Mouse (Mus musculus) neural tube, embryonic 12.5 days (tissue): ENCODE measurements around the gene Dppa2. TPM values are rescaled to one million over a fixed set of nuclear protein-coding genes. Genes with fewer than 3 reads are reported as not detected.

Experiments used
- ATAC-seq: fragments of 200-750 bp; cut with Nextera tagmentation; 2 replicates; pipeline ENCODE4 v1.8.0; 2017; ENCODE audit warnings: low read depth, mild to moderate bottlenecking, moderate TSS enrichment, moderate library complexity; ENCODE audit not compliant: low FRiP score
- H3K27ac ChIP-seq: fragments of 300-500 bp; sonication (generic); 2 replicates; pipeline ENCODE4 v1.5.1; 2016
- H3K27me3 ChIP-seq: fragments of 300-500 bp; sonication (generic); replicated peaks from 2 replicates; pipeline ENCODE4 v1.6.1; 2016; ENCODE audit warnings: mild to moderate bottlenecking
- H3K36me3 ChIP-seq: fragments of 300-500 bp; sonication (generic); 2 replicates; pipeline ENCODE4 v1.6.1; 2016; ENCODE audit warnings: mild to moderate bottlenecking
- H3K4me1 ChIP-seq: fragments of 300-500 bp; sonication (generic); 2 replicates; pipeline ENCODE4 v1.6.1; 2016
- H3K4me2 ChIP-seq: fragments of 300-500 bp; sonication (generic); replicated peaks from 2 replicates; pipeline ENCODE4 v1.6.1; 2016; ENCODE audit warnings: mild to moderate bottlenecking
- H3K4me3 ChIP-seq: fragments of 300-500 bp; sonication (generic); 2 replicates; pipeline ENCODE4 v1.5.1; 2016
- H3K9ac ChIP-seq: fragments of 300-500 bp; sonication (generic); 2 replicates; pipeline ENCODE4 v1.6.1; 2016; ENCODE audit warnings: mild to moderate bottlenecking
- H3K9me3 ChIP-seq: fragments of 300-500 bp; sonication (generic); 2 replicates; pipeline ENCODE4 v1.6.1; 2016; ENCODE audit warnings: mild to moderate bottlenecking
- WGBS: fragments of 180-500 bp; shearing (Covaris S2); methylation state at CpG from one replicate; pipeline ENCODE4 v1.1.7; 2016; 5-methylcytosine and 5-hydroxymethylcytosine counted together
- polyA plus RNA-seq: library from polyadenylated mRNA; unstranded; fragments of >200 nt; fragmentation: Nextera tagmentation; extraction: Ambion mirVana; gene quantifications from 2 replicates; pipeline ENCODE4 v1.2.1, GENCODE M21; 2016

Gene Dppa2
- polyA plus RNA-seq, result not detected in 2 replicates

DNA sequence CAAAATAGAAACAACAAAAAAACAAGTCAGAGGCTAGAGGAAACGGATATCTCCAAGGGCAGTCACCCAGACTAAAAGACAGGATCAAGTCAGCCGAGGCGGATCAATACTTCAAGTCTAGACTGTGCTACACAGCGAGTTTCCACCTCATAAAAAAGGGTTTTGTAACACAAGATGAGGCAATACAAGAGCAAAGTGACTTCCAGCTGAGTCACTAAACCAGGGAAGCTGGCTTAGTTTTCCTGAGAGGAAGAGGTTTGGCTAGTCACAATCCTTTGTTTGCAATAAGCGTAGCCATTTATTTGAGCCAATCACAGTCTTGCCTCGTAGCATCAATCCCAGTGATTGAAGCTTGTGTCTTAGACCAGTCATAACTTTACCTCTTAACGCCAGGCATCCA, at the start of gene Dppa2:
Gene Dppa2, plus strand, starts transcription at position 400 of the 400 bp plus-strand sequence.
- Histone ChIP-seq H3K9ac (no peak within 1 kb of the TSS), H3K4me3 (no peak within 1 kb of the TSS), H3K27me3 (no peaks in the 10 kb centered on the region), H3K9me3 (no peaks in the 10 kb centered on the region), H3K4me2 (no peak within 1 kb of the TSS), H3K4me1 (no peaks in the 10 kb centered on the region), H3K27ac (no peak within 1 kb of the TSS), H3K36me3 (no peaks in the 10 kb centered on the region)
- 77% methylated on average over 7 of the region's 7 CpGs for WGBS
- ATAC-seq, result no peak

- WGBS, result 91% methylated on average over 5 of the region's 5 CpGs
- no peak for ATAC-seq
- H3K4me3 ChIP-seq, result no peak overlapping the region
These were observed 49.1 kb upstream of the Dppa2 start for GRCm38 (mm10) chr16:48254584-48254983.

GRCm38 (mm10) chr16:48259519-48259918, 44.2 kb upstream of the Dppa2 start:
- no peak for ATAC-seq
- WGBS, result 95% methylated on average over 4 of the region's 4 CpGs
- Histone ChIP-seq H3K4me3 (no peak overlapping the region), H3K9ac (no peak overlapping the region), H3K27ac (no peak overlapping the region), H3K36me3 (no peaks in the 10 kb centered on the region), H3K27me3 (no peaks in the 10 kb centered on the region), H3K4me2 (no peak overlapping the region), H3K4me1 (no peaks in the 10 kb centered on the region), H3K9me3 (no peaks in the 10 kb centered on the region)

More at GRCm38 (mm10) chr16:48254584-48254983, 49.1 kb upstream of the Dppa2 start:
- Histone ChIP-seq H3K4me1 (no peaks in the 10 kb centered on the region), H3K9me3 (no peaks in the 10 kb centered on the region), H3K27me3 (no peaks in the 10 kb centered on the region), H3K36me3 (no peaks in the 10 kb centered on the region), H3K4me2 (no peak overlapping the region), H3K9ac (no peak overlapping the region), H3K27ac (no peak overlapping the region)

DNA sequence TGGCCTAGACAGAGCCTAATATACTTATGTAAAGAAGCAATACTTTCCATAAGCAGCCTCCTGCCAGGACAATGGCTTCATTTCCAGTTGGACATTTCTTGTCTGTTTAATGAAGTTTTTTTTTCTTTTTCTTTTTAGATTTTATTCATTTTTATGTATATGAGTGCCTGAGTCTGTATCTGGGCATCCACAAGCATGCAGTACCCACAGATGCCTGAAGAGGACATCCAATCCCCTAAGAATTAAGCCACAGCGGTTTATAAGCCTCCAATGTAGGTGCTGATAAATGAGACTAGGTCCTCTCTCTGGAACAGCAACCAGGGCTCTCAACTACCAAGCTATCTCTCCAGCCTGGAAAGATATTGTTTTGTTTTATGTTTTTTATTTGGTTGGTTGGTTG, 40.8 kb upstream of the Dppa2 start:
- no peak overlapping the region for H3K4me3 ChIP-seq
- 88% methylated on average over 1 of the region's 1 CpGs for WGBS
- no peak for ATAC-seq
- H3K4me1 ChIP-seq, result no peaks in the 10 kb centered on the region
- no peaks in the 10 kb centered on the region for H3K27me3 ChIP-seq
- H3K9ac ChIP-seq, result no peak overlapping the region
- no peak overlapping the region for H3K4me2 ChIP-seq
- no peak overlapping the region for H3K27ac ChIP-seq
- no peaks in the 10 kb centered on the region for H3K9me3 ChIP-seq
- no peaks in the 10 kb centered on the region for H3K36me3 ChIP-seq

- Histone ChIP-seq H3K9ac (no peak overlapping the region), H3K27ac (no peak overlapping the region), H3K4me1 (no peaks in the 10 kb centered on the region), H3K27me3 (no peaks in the 10 kb centered on the region), H3K9me3 (no peaks in the 10 kb centered on the region), H3K4me3 (no peak overlapping the region), H3K4me2 (no peak overlapping the region), H3K36me3 (no peaks in the 10 kb centered on the region)
- no peak for ATAC-seq
- 83% methylated on average over 4 of the region's 4 CpGs for WGBS
These were observed 37.9 kb upstream of the Dppa2 start for GRCm38 (mm10) chr16:48265856-48266255.

DNA sequence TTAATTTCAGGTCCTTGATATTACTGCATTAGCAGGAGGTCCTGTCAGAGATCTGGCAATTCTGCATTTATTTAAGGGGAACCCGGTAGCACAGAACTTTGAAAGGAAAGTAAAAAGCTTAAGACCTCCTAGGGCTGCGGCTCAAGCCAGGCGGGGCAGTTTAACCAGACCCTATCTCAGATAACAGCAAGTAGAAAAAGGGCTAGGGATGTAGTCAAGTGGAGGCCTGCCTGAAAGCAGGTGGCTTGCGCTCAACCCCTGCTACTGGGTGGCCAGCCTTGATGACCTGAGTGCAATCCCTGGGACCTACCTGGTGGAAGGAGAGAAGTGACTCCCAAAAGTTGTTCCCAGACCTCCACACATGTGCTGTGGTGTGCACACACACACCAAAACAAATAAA, 26.8 kb upstream of the Dppa2 start:
- ATAC-seq, result no peak
- Histone ChIP-seq H3K9ac (no peak overlapping the region), H3K36me3 (no peaks in the 10 kb centered on the region), H3K4me2 (no peak overlapping the region), H3K27me3 (no peaks in the 10 kb centered on the region), H3K27ac (no peak overlapping the region), H3K4me1 (no peaks in the 10 kb centered on the region), H3K9me3 (no peaks in the 10 kb centered on the region), H3K4me3 (no peak overlapping the region)
- WGBS, result 85% methylated on average over 4 of the region's 4 CpGs

GRCm38 (mm10) chr16:48280883-48281282, 22.8 kb upstream of the Dppa2 start:
- Histone ChIP-seq H3K4me1 (no peaks in the 10 kb centered on the region), H3K36me3 (no peaks in the 10 kb centered on the region), H3K4me2 (no peak overlapping the region), H3K9ac (no peak overlapping the region), H3K9me3 (no peaks in the 10 kb centered on the region), H3K27me3 (no peaks in the 10 kb centered on the region), H3K4me3 (no peak overlapping the region), H3K27ac (no peak overlapping the region)
- WGBS, result 92% methylated on average over 4 of the region's 4 CpGs
- no peak for ATAC-seq

DNA sequence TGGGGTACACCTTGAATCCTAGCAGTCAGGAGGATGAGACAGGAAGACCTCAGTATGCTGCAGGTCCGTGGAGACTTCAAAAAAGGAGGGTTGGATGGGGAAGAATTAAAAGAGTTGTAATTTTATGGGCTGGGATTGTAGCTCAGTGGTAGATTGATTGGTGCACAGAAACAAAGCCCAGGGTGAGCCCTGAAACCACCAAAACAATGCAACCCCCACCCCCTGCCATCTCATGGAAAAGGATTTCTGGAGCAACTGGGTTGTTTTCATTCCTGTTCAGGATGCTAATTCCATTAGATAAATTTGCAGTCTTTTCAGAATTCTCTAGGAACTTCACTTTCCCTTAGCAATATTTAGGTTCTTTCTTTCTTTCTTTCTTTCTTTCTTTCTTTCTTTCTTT, 20.9 kb upstream of the Dppa2 start:
- Histone ChIP-seq H3K4me2 (no peak overlapping the region), H3K27ac (no peak overlapping the region), H3K9ac (no peak overlapping the region), H3K4me3 (no peak overlapping the region), H3K9me3 (no peaks in the 10 kb centered on the region), H3K4me1 (no peaks in the 10 kb centered on the region), H3K27me3 (no peaks in the 10 kb centered on the region), H3K36me3 (no peaks in the 10 kb centered on the region)
- ATAC-seq, result no peak
- WGBS, result 70% methylated on average over 1 of the region's 1 CpGs

GRCm38 (mm10) chr16:48283517-48283916, 20.2 kb upstream of the Dppa2 start, which contains the start of gene Dppa4:
Dppa4 (plus strand) TSS chr16:48283733.
- Histone ChIP-seq H3K4me3 (no peak within 1 kb of the TSS), H3K4me1 (no peaks in the 10 kb centered on the region), H3K27ac (no peak within 1 kb of the TSS), H3K9ac (no peak within 1 kb of the TSS), H3K4me2 (no peak within 1 kb of the TSS), H3K9me3 (no peaks in the 10 kb centered on the region), H3K27me3 (no peaks in the 10 kb centered on the region), H3K36me3 (no peaks in the 10 kb centered on the region)
- 84% methylated on average over 4 of the region's 4 CpGs for WGBS
- ATAC-seq, result no peak

GRCm38 (mm10) chr16:48285517-48285916, 18.2 kb upstream of the Dppa2 start:
- no peak for ATAC-seq
- Histone ChIP-seq H3K27me3 (no peaks in the 10 kb centered on the region), H3K4me2 (no peak overlapping the region), H3K4me3 (no peak overlapping the region), H3K36me3 (no peaks in the 10 kb centered on the region), H3K27ac (no peak overlapping the region), H3K9me3 (no peaks in the 10 kb centered on the region), H3K4me1 (no peaks in the 10 kb centered on the region), H3K9ac (no peak overlapping the region)
- 92% methylated on average over 4 of the region's 4 CpGs for WGBS

DNA sequence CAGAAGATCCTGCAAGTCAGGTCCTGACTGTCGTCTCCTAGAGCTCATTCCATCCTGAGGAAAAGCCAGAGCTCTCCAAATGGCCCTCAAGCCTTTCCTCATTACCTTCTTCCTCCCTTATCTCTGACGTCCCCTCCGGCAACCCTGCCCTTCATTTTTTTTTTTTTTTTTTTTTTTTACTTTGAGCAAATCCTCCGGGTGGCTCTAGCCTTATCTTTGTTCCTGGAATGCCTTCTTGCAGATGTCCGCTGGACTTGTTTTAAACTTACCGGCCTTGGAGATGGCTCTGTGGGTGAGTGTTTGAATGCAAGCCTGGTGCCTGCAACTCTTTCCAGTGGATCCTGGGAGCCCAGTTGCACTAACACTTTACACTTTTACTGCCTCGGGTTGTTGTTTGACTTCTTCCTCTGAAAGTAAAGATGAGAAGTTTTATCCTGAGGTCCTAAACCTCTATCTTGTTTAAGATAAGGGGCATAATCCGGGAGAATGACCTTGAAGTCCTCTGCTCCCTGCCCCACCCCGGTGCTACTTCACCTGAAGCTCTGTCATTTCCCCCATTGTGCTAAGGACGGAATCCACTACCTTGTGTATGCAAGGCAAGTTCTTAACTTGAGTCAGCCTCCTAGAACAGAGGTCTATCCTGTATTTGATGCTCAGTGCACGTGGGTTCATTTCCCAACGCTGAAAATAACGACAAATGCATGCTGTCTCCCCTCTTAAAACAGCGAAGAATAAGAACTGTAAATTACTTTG, 6.1 kb upstream of the Dppa2 start:
- H3K27me3 ChIP-seq, result no peaks in the 10 kb centered on the region
- no peak for ATAC-seq
- no peak overlapping the region for H3K4me2 ChIP-seq
- H3K9me3 ChIP-seq, result no peaks in the 10 kb centered on the region
- no peaks in the 10 kb centered on the region for H3K36me3 ChIP-seq
- no peak overlapping the region for H3K4me3 ChIP-seq
- no peaks in the 10 kb centered on the region for H3K4me1 ChIP-seq
- no peak overlapping the region for H3K9ac ChIP-seq
- H3K27ac ChIP-seq, result no peak overlapping the region
- 86% methylated on average over 14 of the region's 14 CpGs for WGBS

- Histone ChIP-seq H3K4me2 (no peak overlapping the region), H3K4me1 (no peaks in the 10 kb centered on the region), H3K27ac (no peak overlapping the region), H3K4me3 (no peak overlapping the region), H3K36me3 (no peaks in the 10 kb centered on the region), H3K27me3 (no peaks in the 10 kb centered on the region), H3K9me3 (no peaks in the 10 kb centered on the region), H3K9ac (no peak overlapping the region)
- ATAC-seq, result no peak
- 92% methylated on average over 3 of the region's 3 CpGs for WGBS
These were observed 3.8 kb upstream of the Dppa2 start for GRCm38 (mm10) chr16:48299884-48300283.

GRCm38 (mm10) chr16:48303983-48304382, 275 bp downstream of the Dppa2 start:
- no peaks in the 10 kb centered on the region for H3K9me3 ChIP-seq
- no peaks in the 10 kb centered on the region for H3K27me3 ChIP-seq
- H3K36me3 ChIP-seq, result no peaks in the 10 kb centered on the region
- no peak for ATAC-seq
- no peak overlapping the region for H3K4me2 ChIP-seq
- H3K4me1 ChIP-seq, result no peaks in the 10 kb centered on the region
- H3K4me3 ChIP-seq, result no peak overlapping the region
- 90% methylated on average over 3 of the region's 3 CpGs for WGBS
- H3K27ac ChIP-seq, result no peak overlapping the region
- no peak overlapping the region for H3K9ac ChIP-seq
